Mouse (Mus musculus) liver, adult 2 months (tissue): ENCODE measurements around the gene Gm20388. TPM values are rescaled to one million over a fixed set of nuclear protein-coding genes. Genes with fewer than 3 reads are reported as not detected.
A peak's percentile ranks its signal among the peaks of the same experiment; 100 is the strongest.

Source experiments
- DNase-seq: peaks from one replicate; pipeline ENCODE4 v3.0.0-alpha.2; 2011; ENCODE audit warnings: low read depth, low spot score; ENCODE audit errors: extremely low read depth
- H3K27ac ChIP-seq: fragments of 200-500 bp; replicated peaks from 2 replicates; pipeline ENCODE4 v1.5.1; 2012; ENCODE audit warnings: low read depth, mild to moderate bottlenecking, control low read depth, inconsistent platforms, low read length; ENCODE audit not compliant: insufficient read depth
- H3K27me3 ChIP-seq: fragments of 200-500 bp; 2 replicates; pipeline ENCODE4 v1.6.1; 2012; ENCODE audit warnings: mild to moderate bottlenecking, moderate library complexity, low read length, inconsistent platforms; ENCODE audit not compliant: control insufficient read depth, insufficient read depth
- H3K36me3 ChIP-seq: fragments of 200-500 bp; 2 replicates; pipeline ENCODE4 v1.6.1; 2012; ENCODE audit warnings: low read length, inconsistent platforms; ENCODE audit not compliant: control insufficient read depth, insufficient read depth
- H3K4me1 ChIP-seq: fragments of 200-500 bp; 2 replicates; pipeline ENCODE4 v1.6.1; 2011; ENCODE audit warnings: low read length; ENCODE audit not compliant: control insufficient read depth, insufficient read depth
- H3K4me3 ChIP-seq: fragments of 200-500 bp; 2 replicates; pipeline ENCODE4 v1.5.1; 2011; ENCODE audit warnings: low read depth, mild to moderate bottlenecking, control low read depth, low read length, moderate library complexity; ENCODE audit not compliant: insufficient read depth
- H3K79me2 ChIP-seq: fragments of 200-500 bp; 2 replicates; pipeline ENCODE4 v1.6.1; 2012; ENCODE audit warnings: inconsistent platforms, mild to moderate bottlenecking, low read length, moderate library complexity; ENCODE audit not compliant: control insufficient read depth, insufficient read depth
- H3K9ac ChIP-seq: fragments of 200-500 bp; 2 replicates; pipeline ENCODE4 v1.6.1; 2012; ENCODE audit warnings: low read depth, mild to moderate bottlenecking, control low read depth, inconsistent platforms, low read length
- CTCF ChIP-seq: fragments of 200-500 bp; IDR thresholded peaks from 2 replicates; pipeline ENCODE4 v1.5.1; 2011; ENCODE audit warnings: low read depth, low read length, control low read depth
- POLR2A ChIP-seq: fragments of 200-500 bp; IDR thresholded peaks from 2 replicates; pipeline ENCODE4 v1.6.1; 2011; ENCODE audit warnings: low read length, control low read depth; ENCODE audit not compliant: insufficient read depth; ENCODE audit errors: extremely low read depth
- WGBS: fragments of 180-500 bp; shearing (Covaris S2); methylation state at CpG from one replicate; pipeline ENCODE4 v1.1.7; 2018; 5-methylcytosine and 5-hydroxymethylcytosine counted together
- polyA plus RNA-seq: library from polyadenylated mRNA; depleted of rRNA; stranded (reverse); fragments of >200 nt; gene quantifications from 2 replicates; pipeline ENCODE4 v1.2.3, GENCODE M21; 2012
- total RNA-seq: library from RNA; depleted of rRNA; stranded (reverse); fragments of >200 nt; gene quantifications from 2 replicates; pipeline ENCODE4 v1.2.3, GENCODE M21; 2014

Gm20388 gene
- total and polyA plus RNA-seq, 2 experiments, result 6.4 to 19.9 TPM

DNA sequence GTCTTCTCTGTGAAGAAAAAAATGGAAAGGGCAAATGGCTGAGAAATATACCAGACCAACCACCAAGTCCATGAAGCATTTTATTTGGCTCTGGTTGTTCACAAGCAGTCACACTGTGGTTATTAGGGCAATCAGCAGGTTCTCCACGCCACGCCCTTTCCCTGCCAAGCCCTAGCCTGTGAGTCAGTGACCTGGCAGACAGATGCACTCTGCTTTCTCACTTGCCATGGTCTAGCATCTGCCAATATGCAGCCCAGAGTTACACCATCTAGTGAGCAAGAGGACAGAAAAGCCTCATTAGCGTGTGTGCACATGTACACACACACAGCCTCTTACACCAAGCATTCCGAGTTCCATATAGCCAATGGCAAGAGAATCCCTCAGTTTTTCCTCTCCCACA is 2994.7 kb downstream of the Gm20388 start:
- no peaks in the 10 kb centered on the region; the same call in 1 of the 2 replicates for H3K36me3 ChIP-seq
- H3K4me3 ChIP-seq, result no peak overlapping the region
- peaks cover 36% of the 10 kb centered on the region for H3K4me1 ChIP-seq
- H3K79me2 ChIP-seq, result peaks cover 28% of the 10 kb centered on the region
- H3K27ac ChIP-seq, result peak overlapping the region; percentile 82
- no peak overlapping the region for H3K9ac ChIP-seq
- no peaks in the 10 kb centered on the region for H3K27me3 ChIP-seq
- peak; percentile 98 for DNase-seq
- WGBS, result 25% methylated on average over 4 of the region's 4 CpGs
- TF ChIP-seq POLR2A, result no peak
- TF ChIP-seq CTCF, result no peak

DNA sequence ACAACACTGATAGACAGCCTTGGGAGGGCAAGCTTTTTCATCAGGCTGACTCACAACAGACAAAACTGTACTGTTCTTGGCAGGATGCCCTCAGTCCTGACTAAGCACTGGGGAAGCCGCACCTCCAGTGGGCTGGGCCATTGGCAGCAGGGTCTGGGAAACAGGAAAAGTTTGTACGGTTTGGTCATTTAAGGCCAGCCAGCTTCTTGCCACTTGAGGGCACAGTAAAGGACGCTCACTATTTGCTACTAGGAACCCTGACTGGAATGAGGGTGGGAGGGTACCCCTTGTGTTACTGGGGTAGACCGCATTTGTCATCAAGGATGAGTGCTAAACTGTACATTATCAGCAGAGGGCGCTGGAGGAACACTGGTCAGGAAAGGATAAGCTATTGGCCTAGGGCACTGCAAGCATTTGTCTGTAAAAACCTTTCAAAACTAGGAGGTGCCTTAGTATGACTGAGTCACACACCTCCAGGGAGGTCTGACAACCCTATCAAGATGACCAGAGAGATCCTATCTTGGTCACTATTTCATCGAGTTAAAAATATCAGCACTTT is 2995.9 kb downstream of the Gm20388 start:
- DNase-seq, result peak; percentile 91
- H3K36me3 ChIP-seq, result no peaks in the 10 kb centered on the region; the same call in 1 of the 2 replicates
- TF ChIP-seq POLR2A (no peak), CTCF (peak; percentile 49; the same call in 1 of the 2 replicates)
- H3K79me2 ChIP-seq, result peaks cover 22% of the 10 kb centered on the region
- peaks cover 30% of the 10 kb centered on the region for H3K4me1 ChIP-seq
- H3K4me3 ChIP-seq, result no peak overlapping the region
- H3K27ac ChIP-seq, result peak overlapping the region; percentile 82
- WGBS, result under 1% methylated on average over 6 of the region's 6 CpGs
- H3K27me3 ChIP-seq, result no peaks in the 10 kb centered on the region
- H3K9ac ChIP-seq, result peak overlapping the region; percentile 46

DNA sequence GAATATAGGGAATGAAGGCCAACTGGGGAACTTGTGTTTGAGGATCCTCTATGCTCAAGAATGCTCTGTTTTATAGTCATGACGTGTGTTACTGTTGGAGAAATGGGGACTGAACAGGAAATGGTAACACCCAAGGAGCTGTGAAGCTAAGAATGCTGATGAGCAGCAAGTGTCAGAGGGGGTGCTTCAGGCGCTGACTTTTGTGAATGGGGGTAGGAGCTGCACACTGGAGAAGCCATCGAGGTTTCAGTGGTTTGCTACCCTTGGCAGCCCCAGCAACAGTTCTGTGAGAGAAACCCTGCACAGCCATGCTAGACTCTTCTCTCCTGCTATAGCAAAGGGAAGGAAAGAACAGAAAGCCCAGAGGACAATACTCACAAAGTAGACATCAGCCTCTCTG is 3001.5 kb downstream of the Gm20388 start:
- Histone ChIP-seq H3K4me3 (no peak overlapping the region), H3K4me1 (peaks cover 4% of the 10 kb centered on the region), H3K9ac (no peak overlapping the region), H3K79me2 (peaks cover 54% of the 10 kb centered on the region), H3K27ac (no peak overlapping the region), H3K36me3 (peaks cover 13% of the 10 kb centered on the region), H3K27me3 (no peaks in the 10 kb centered on the region)
- peak; percentile 37 for DNase-seq
- 76% methylated on average over 3 of the region's 3 CpGs for WGBS
- TF ChIP-seq POLR2A, result no peak
- TF ChIP-seq CTCF, result no peak

DNA sequence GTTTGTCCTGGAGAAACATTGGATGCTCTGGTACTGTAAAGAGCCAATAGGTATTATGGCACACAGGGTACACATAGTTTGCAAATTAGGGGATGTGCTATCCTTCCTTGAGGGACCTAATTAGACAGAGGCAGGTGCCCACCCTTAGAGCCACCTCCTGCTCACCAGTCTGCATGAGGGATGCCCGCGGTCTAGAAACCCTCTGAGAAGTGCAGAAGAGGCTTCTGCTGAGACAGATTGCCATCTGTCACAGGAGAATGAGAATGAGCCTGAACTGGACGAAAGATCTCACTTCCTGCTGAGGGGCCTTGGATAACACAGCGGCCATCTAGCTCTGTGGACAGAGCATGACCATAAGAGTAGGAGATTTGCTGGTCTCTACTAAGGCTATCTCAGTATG is 3002.2 kb downstream of the Gm20388 start:
- no peak for DNase-seq
- H3K27ac ChIP-seq, result no peak overlapping the region
- H3K9ac ChIP-seq, result no peak overlapping the region
- H3K79me2 ChIP-seq, result peaks cover 57% of the 10 kb centered on the region
- H3K27me3 ChIP-seq, result no peaks in the 10 kb centered on the region
- peaks cover 13% of the 10 kb centered on the region for H3K36me3 ChIP-seq
- TF ChIP-seq POLR2A (no peak), CTCF (no peak)
- WGBS, result 85% methylated on average over 4 of the region's 4 CpGs
- peaks cover 7% of the 10 kb centered on the region for H3K4me1 ChIP-seq
- H3K4me3 ChIP-seq, result no peak overlapping the region

DNA sequence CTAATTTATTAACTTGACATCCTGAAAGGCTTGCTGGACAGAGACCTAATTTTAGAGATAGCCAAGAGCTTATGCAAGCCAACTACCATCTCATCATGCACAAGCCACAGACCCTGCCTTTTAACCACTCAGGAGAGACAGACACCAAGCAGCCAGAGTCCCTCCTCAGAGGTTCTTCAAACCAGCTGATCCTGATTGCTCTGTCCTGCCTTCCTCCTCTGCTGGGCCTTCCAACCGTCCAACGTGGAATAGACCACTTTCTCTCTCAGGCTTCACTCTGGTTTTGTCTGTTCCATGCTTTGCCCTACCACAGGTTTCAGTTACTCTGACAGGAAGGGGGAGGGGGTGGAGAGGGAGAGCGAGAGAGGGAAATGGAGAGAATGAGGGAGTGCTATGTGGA is 3006.1 kb downstream of the Gm20388 start:
- DNase-seq, result no peak
- Histone ChIP-seq H3K36me3 (peaks cover 13% of the 10 kb centered on the region), H3K79me2 (peaks cover 77% of the 10 kb centered on the region), H3K4me1 (peaks cover 13% of the 10 kb centered on the region), H3K9ac (no peak overlapping the region), H3K27me3 (no peaks in the 10 kb centered on the region), H3K4me3 (no peak overlapping the region), H3K27ac (no peak overlapping the region)
- 76% methylated on average over 3 of the region's 3 CpGs for WGBS
- no peak for TF ChIP-seq POLR2A
- no peak for TF ChIP-seq CTCF

DNA sequence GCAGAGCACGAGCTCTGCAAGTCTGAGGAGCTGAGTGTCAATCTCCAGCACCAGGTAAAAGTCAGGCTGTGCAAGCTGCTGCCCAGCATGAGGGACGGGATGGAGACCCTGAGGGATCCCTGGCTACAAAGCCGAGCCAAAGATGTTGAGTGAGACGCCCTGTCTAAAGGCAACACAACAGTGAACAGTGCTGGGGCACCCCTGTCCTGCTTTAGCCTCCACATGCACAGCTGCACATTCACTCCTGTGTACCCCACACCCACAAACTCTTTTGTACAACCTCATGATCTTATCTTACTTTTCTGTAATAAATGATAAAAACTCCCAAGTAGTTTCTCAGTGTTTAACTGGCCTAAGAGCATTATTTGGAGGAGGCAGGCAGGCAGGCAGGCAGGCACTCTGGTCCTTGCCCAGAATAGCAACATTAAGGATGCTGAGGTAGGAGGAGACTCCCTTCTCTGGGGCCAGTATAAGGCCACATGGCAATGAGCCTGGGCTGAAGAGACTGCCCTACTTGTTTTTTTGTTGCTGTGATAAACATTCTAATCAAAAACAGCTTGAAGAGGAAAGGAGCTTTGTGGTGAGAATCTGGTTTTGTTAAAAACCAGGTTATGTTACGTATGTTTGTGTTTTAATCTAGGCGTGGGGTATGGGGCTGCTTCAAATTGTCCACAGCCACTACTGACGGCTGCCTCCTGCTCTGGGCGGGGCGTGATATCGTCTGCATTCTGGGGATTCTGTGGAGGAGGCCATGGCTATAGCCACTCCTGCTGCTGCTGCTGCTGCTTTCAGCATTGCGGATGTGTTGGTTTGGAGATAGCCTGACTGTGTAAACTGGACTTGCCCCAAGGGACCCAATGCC is 3007.1 kb downstream of the Gm20388 start:
- H3K79me2 ChIP-seq, result peaks cover 77% of the 10 kb centered on the region
- no peak overlapping the region for H3K27ac ChIP-seq
- H3K27me3 ChIP-seq, result no peaks in the 10 kb centered on the region
- H3K36me3 ChIP-seq, result peaks cover 13% of the 10 kb centered on the region
- no peak overlapping the region for H3K4me3 ChIP-seq
- TF ChIP-seq CTCF (no peak), POLR2A (no peak)
- peaks cover 13% of the 10 kb centered on the region for H3K4me1 ChIP-seq
- no peak for DNase-seq
- no peak overlapping the region for H3K9ac ChIP-seq
- 61% methylated on average over 11 of the region's 11 CpGs for WGBS
